Mouse (Mus musculus) brain, embryonic 14.5 days (tissue): ENCODE results near the gene Slc7a3.

Experiments
- CTCF ChIP-seq: fragments of 200-500 bp; IDR thresholded peaks from 2 replicates; pipeline ENCODE4 v1.5.1; 2012; ENCODE audit warnings: inconsistent platforms, mild to moderate bottlenecking, moderate library complexity, borderline replicate concordance; ENCODE audit not compliant: insufficient read depth, insufficient read length; ENCODE audit errors: extremely low read depth
- POLR2A ChIP-seq: fragments of 200-500 bp; IDR thresholded peaks from 2 replicates; pipeline ENCODE4 v1.6.1; 2012; ENCODE audit warnings: mild to moderate bottlenecking, inconsistent platforms, borderline replicate concordance; ENCODE audit not compliant: poor library complexity, insufficient read depth, insufficient read length, severe bottlenecking; ENCODE audit errors: extremely low read depth

DNA sequence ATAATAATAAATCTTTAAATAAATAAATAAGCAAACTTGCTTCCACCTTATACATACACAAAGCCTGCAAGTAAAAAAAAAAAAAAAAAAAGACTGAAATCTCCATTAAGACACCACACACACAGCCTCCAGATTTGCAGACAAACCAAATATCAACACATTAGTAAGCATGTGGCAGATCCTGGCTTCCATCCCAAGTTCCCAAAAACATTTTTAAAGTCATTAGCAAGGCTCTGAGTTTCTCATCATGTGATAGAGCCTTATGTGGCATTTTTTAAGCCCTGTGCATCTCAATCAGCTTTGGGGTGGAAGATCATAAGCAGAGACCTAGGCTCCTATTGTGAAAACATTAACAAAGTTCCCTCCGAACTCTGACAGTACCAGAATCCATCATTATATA lies 20.6 kb downstream of the Slc7a3 start:
- TF ChIP-seq CTCF = no peak
- TF ChIP-seq POLR2A = no peak
